Mouse (Mus musculus) erythroblast, embryonic 14.5 days (primary cell): Measurements from ENCODE around the gene Zc3h7b.

Experiments used
- GATA1 ChIP-seq: IDR thresholded peaks from 2 replicates; pipeline ENCODE4 v1.6.1; 2012; ENCODE audit warnings: low read length, inconsistent platforms, mixed read lengths
- TAL1 ChIP-seq: IDR thresholded peaks from 3 replicates; pipeline ENCODE4 v1.6.1; 2012; ENCODE audit warnings: low read length, inconsistent platforms, mixed read lengths

DNA sequence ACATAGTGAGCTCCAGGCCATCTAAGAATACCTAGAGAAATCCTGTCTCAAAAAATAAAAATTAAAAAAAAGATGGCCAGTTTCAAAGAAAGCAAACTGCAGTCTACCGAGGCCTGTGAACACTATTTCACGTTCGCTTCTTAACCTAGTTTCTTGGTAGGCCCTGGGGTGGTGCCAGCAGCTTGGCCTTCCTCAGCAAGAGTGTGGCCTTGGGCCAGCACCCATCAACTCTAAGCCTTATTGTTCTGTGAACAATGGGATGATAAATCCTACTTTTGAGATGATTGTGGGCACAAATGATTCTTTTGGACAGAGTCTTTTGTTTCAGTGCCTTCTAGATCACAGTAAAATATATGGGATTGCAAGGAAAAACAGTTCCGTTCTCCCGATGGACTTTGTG lies 13.8 kb downstream of the Zc3h7b start:
- TF ChIP-seq GATA1: no peak
- TF ChIP-seq TAL1: no peak
